Mouse (Mus musculus) midbrain, embryonic 13.5 days (tissue): Measurements from ENCODE around the gene Clk2. TPM values are rescaled to one million over a fixed set of nuclear protein-coding genes. Genes with fewer than 3 reads are reported as not detected.
A peak's percentile ranks its signal among the peaks of the same experiment; 100 is the strongest.
"Not testable (repeated sequence)": the region's sequence is repeated elsewhere in the genome, so short reads cannot be mapped to it uniquely, and the experiment has no call there.

Experiments used
- ATAC-seq: fragments of 200-750 bp; cut with Nextera tagmentation; 2 replicates; pipeline ENCODE4 v1.8.0; 2017; ENCODE audit warnings: mild to moderate bottlenecking, moderate TSS enrichment, moderate library complexity
- H3K27ac ChIP-seq: fragments of 300-500 bp; sonication (generic); 2 replicates; pipeline ENCODE4 v1.5.1; 2015; ENCODE audit warnings: inconsistent platforms, mild to moderate bottlenecking, moderate library complexity
- H3K27me3 ChIP-seq: fragments of 300-500 bp; sonication (generic); 2 replicates; pipeline ENCODE4 v1.6.1; 2015; ENCODE audit warnings: mild to moderate bottlenecking, inconsistent platforms
- H3K36me3 ChIP-seq: fragments of 300-500 bp; sonication (generic); 2 replicates; pipeline ENCODE4 v1.6.1; 2015; ENCODE audit warnings: mild to moderate bottlenecking, inconsistent platforms
- H3K4me1 ChIP-seq: fragments of 300-500 bp; sonication (generic); replicated peaks from 2 replicates; pipeline ENCODE4 v1.6.1; 2015; ENCODE audit warnings: inconsistent platforms
- H3K4me2 ChIP-seq: fragments of 300-500 bp; sonication (generic); replicated peaks from 2 replicates; pipeline ENCODE4 v1.6.1; 2015; ENCODE audit warnings: moderate library complexity, mild to moderate bottlenecking, inconsistent platforms
- H3K4me3 ChIP-seq: fragments of 300-500 bp; sonication (generic); replicated peaks from 2 replicates; pipeline ENCODE4 v1.5.1; 2015; ENCODE audit warnings: mild to moderate bottlenecking, inconsistent platforms
- H3K9ac ChIP-seq: fragments of 300-500 bp; sonication (generic); replicated peaks from 2 replicates; pipeline ENCODE4 v1.6.1; 2015; ENCODE audit warnings: mild to moderate bottlenecking, inconsistent platforms
- H3K9me3 ChIP-seq: fragments of 300-500 bp; sonication (generic); 2 replicates; pipeline ENCODE4 v1.6.1; 2016; ENCODE audit warnings: mild to moderate bottlenecking, inconsistent platforms
- WGBS: fragments of 180-500 bp; shearing (Covaris S2); methylation state at CpG from one replicate; pipeline ENCODE4 v1.1.7; 2015; 5-methylcytosine and 5-hydroxymethylcytosine counted together
- polyA plus RNA-seq: library from polyadenylated mRNA; unstranded; fragments of >200 nt; fragmentation: Nextera tagmentation; extraction: Ambion mirVana; gene quantifications from 2 replicates; pipeline ENCODE4 v1.2.1, GENCODE M21; 2015

Clk2 gene
- polyA plus RNA-seq, 1 experiment from 2014 or later, result 32.9 TPM

DNA sequence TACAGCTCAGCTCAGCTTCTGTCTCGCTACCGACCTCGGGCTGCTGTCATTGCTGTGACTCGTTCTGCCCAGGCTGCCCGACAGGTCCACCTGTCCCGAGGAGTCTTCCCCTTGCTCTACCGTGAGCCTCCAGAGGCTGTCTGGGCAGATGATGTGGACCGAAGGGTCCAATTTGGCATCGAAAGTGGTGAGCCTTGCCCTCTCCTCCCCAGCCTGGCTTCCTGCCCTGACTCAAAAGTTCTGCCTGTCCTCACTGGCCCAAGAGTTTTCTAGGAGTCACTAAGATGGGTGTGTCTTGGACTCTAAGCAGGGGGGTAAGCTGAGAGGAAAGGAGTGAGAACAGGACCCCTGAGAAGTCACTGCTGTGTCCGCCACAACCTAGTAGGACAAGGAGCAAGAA, 19.8 kb upstream of the Clk2 start:
- WGBS, result 87% methylated on average over 10 of the region's 10 CpGs
- Histone ChIP-seq H3K9ac (no peak overlapping the region), H3K27me3 (peaks cover 28% of the 10 kb centered on the region; the same call in 1 of the 2 replicates), H3K4me2 (no peak overlapping the region), H3K9me3 (no peaks in the 10 kb centered on the region), H3K4me1 (peaks cover 20% of the 10 kb centered on the region), H3K27ac (no peak overlapping the region), H3K36me3 (peaks cover 12% of the 10 kb centered on the region; the same call in 1 of the 2 replicates), H3K4me3 (no peak overlapping the region)
- no peak for ATAC-seq

DNA sequence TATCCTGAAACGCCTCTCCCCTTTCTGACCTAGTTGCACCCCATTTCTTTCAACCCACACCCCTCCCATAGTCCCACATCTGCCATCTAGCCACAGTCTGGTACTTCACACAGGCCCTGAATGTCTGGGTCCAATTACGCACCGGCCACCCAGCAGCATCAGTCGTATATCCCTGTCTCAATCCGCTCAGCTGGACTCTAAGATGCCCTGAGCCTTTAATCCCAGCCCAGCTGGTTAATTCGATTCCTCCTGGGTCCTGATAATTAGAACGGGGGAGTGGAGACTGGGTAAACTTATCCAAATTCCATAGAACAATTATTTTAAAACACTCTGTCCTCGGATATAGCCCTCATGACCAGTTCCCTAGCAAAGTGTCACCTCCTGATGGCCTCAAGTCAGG, 19.0 kb upstream of the Clk2 start:
- peaks cover 33% of the 10 kb centered on the region; the same call in 1 of the 2 replicates for H3K27me3 ChIP-seq
- peaks cover 20% of the 10 kb centered on the region for H3K4me1 ChIP-seq
- H3K4me3 ChIP-seq, result no peak overlapping the region
- H3K4me2 ChIP-seq, result no peak overlapping the region
- peaks cover 19% of the 10 kb centered on the region for H3K36me3 ChIP-seq
- H3K27ac ChIP-seq, result no peak overlapping the region
- WGBS, result 24% methylated on average over 8 of the region's 8 CpGs
- H3K9me3 ChIP-seq, result no peaks in the 10 kb centered on the region
- no peak overlapping the region for H3K9ac ChIP-seq
- ATAC-seq, result no peak

DNA sequence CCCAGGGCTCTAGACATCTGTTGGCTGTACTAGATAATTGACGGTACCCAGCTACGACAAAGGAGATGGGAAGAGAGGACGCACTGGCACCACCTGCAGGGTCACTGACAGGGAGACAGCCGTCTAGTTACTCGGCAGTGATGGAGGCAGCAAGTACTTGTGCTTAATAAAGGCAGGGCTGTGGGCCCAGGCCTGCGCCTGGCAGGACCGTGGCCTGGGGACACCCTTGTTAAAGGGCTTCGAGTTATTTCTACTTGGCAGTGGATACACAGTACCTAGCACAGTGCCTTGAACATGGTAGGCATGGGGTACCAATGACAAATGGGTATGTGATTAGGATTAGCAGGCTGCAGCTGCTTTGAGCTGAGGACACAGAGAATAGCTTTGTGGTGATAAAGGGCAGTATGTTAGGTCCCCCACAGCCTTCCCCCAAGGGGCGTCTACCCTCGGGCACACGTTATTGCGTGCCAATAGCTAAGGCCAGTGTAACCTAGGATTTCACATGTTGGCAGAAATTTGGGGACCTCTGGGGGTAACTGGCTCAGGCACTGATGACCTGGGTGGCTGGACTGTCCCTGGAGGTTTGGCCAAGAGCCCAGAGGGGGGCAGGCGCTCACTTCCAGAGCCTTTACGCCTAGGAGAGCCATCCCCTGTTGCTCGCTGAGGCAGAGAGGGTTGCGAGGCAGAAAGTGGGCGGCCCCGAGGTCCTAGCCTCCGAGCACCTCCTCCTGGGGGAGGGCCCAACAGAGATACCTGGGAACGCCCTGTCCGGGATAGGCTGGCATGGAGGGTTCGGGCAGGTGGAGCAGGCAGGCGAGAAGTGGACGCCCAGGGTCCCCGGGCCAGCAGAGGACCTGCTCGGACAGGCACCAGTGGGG, 17.3 kb upstream of the Clk2 start:
- Histone ChIP-seq H3K27me3 (peaks cover 36% of the 10 kb centered on the region; the same call in 1 of the 2 replicates), H3K36me3 (peaks cover 31% of the 10 kb centered on the region), H3K27ac (no peak overlapping the region), H3K9me3 (no peaks in the 10 kb centered on the region), H3K4me1 (peaks cover 20% of the 10 kb centered on the region), H3K9ac (no peak overlapping the region), H3K4me2 (0 out of 2 replicates have a peak overlapping the region, but pooled peaks have one; percentile 3), H3K4me3 (no peak overlapping the region)
- 24% methylated on average over 26 of the region's 26 CpGs for WGBS
- ATAC-seq, result peak; percentile 53; the same call in 1 of the 2 replicates

DNA sequence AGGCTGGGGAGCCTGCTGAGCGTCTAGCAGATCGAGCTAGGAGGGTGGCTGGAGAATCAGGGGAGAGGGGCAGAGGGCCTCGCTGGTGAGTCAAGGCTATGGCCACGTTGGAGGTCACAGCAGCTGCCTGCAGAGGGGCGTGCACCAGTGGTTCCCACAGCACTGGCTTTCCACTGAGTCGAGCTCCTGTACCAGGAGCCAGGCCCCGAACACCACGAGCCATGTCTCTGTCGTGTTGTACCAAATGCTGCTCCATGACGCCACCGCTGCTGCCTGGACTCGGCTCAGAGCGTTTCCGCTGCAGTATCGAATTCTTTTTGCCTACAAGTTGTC, 16.6 kb upstream of the Clk2 start:
- Histone ChIP-seq H3K9ac (no peak overlapping the region), H3K27me3 (peaks cover 31% of the 10 kb centered on the region; the same call in 1 of the 2 replicates), H3K36me3 (peaks cover 37% of the 10 kb centered on the region), H3K4me3 (no peak overlapping the region), H3K4me1 (peaks cover 20% of the 10 kb centered on the region), H3K27ac (no peak overlapping the region), H3K9me3 (no peaks in the 10 kb centered on the region), H3K4me2 (0 out of 2 replicates have a peak overlapping the region, but pooled peaks have one; percentile 3)
- 8% methylated on average over 15 of the region's 15 CpGs for WGBS
- no peak for ATAC-seq

DNA sequence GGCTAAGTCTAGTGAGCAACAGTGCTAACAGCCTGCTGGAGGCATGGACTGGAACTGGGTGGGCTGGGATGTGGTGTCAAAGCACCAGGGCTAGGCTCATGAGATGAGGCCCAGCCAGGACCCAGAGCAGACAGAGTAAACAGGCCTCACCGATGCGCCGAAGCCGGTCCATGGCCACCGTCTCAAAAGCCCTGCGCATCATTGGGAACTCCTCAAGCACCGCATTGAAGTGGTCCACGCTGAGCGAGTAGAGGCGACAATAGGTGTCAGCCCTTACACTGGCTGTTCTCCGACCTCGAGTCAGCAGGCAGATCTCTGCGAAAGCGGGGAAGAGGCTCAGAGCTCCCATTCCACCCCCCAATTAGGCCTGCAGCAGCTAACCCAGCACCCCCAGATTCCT, 16.0 kb upstream of the Clk2 start:
- Histone ChIP-seq H3K27me3 (peaks cover 31% of the 10 kb centered on the region; the same call in 1 of the 2 replicates), H3K4me3 (no peak overlapping the region), H3K27ac (no peak overlapping the region), H3K9me3 (no peaks in the 10 kb centered on the region), H3K36me3 (peaks cover 37% of the 10 kb centered on the region), H3K4me2 (no peak overlapping the region), H3K9ac (0 out of 2 replicates have a peak overlapping the region, but pooled peaks have one; percentile 36), H3K4me1 (peaks cover 20% of the 10 kb centered on the region)
- 65% methylated on average over 14 of the region's 14 CpGs for WGBS
- no peak for ATAC-seq

DNA sequence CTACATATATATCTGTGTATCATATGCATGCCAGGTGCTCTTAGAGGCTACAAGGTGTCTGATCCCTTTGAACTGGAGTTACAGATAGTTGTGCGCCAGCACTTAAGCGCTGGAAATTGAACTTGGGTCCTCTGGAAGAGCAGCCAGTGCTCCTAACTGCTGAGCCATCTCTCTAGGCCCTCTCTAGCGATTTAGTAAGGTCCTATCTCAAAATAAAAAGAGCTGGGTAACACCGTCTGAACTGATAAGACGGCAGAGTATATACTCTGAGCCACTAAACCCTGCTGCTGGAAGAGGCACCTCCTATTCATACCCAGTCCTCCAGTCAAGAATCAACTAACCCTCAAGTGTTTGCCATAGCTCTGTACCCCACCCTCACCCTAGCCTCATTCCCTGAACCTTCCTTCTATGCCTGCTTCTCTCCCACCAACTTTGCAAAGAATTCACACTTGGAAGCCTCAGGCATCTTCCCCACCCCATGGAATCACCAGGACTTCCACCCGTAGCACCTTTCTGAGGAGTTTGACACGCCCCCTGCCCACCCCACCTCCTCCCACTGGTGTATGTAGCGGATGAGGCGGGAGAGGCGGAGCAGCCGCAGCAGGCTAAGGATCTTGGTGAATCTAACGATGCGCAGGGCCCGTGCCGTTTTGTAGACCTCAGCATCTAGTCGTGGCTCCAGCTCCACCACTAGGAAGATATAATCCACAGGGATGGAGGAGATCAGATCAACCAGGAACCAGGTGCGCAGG, 12.3 kb upstream of the Clk2 start:
- peaks cover 37% of the 10 kb centered on the region for H3K36me3 ChIP-seq
- H3K4me3 ChIP-seq, result no peak overlapping the region
- 64% methylated on average over 17 of the region's 17 CpGs for WGBS
- no peak overlapping the region for H3K27ac ChIP-seq
- ATAC-seq, result no peak
- H3K4me1 ChIP-seq, result peaks cover 6% of the 10 kb centered on the region
- no peak overlapping the region for H3K9ac ChIP-seq
- no peaks in the 10 kb centered on the region for H3K9me3 ChIP-seq
- peaks cover 22% of the 10 kb centered on the region; the same call in 1 of the 2 replicates for H3K27me3 ChIP-seq
- no peak overlapping the region for H3K4me2 ChIP-seq

DNA sequence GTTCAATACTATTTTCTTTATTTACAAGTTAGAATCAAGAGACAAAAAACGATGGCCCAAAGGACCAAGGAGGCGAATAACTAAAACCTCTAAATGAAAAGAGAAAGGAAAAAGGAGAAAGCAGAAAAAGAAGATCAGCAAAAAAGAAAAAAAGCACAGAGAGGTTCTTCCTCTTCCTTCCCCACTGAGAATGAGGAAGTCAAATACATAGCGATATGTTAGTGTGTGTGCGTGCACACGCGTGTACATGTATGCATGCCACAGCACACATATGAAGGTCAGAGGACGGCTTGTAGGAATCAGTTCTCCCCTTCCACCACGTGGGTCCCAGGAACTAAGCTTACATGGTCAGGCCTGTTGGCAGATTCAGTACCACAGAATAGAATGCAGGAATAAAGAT, 7.6 kb upstream of the Clk2 start:
- 90% methylated on average over 8 of the region's 8 CpGs for WGBS
- no peak for ATAC-seq
- Histone ChIP-seq H3K36me3 (peaks cover 8% of the 10 kb centered on the region), H3K9me3 (no peaks in the 10 kb centered on the region), H3K9ac (no peak overlapping the region), H3K27me3 (0 out of 2 replicates have a peak, but pooled peaks cover 4% of the 10 kb centered on the region), H3K4me3 (no peak overlapping the region), H3K4me2 (no peak overlapping the region), H3K4me1 (peaks cover 24% of the 10 kb centered on the region), H3K27ac (no peak overlapping the region)

DNA sequence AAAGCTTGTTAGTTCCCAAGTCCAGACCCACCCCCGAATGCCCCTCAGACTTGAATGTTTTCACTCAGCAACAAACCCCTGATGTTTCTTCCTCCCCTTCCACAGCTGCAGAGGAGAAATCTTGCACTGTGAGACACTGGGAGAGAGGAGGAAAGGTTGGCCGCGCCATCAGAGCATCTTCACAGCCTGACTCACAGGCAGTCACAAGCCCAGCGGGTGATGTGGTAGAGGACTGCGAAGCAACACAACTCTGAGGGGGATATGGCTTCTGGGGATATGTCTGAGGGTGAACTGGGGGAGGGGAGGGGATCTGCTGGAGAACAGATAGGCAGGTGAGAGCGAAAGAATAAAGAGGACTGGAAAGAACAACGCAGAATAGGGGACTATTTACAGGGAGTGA, 5.9 kb upstream of the Clk2 start:
- peak overlapping the region; percentile 90 for H3K9ac ChIP-seq
- WGBS, result 21% methylated on average over 7 of the region's 7 CpGs
- ATAC-seq, result no peak
- no peaks in the 10 kb centered on the region for H3K36me3 ChIP-seq
- H3K9me3 ChIP-seq, result no peaks in the 10 kb centered on the region
- H3K4me1 ChIP-seq, result peaks cover 25% of the 10 kb centered on the region
- H3K4me3 ChIP-seq, result peak overlapping the region; percentile 88
- 0 out of 2 replicates have a peak, but pooled peaks cover 4% of the 10 kb centered on the region for H3K27me3 ChIP-seq
- H3K27ac ChIP-seq, result peak overlapping the region; percentile 44
- H3K4me2 ChIP-seq, result peak overlapping the region; percentile 92

DNA sequence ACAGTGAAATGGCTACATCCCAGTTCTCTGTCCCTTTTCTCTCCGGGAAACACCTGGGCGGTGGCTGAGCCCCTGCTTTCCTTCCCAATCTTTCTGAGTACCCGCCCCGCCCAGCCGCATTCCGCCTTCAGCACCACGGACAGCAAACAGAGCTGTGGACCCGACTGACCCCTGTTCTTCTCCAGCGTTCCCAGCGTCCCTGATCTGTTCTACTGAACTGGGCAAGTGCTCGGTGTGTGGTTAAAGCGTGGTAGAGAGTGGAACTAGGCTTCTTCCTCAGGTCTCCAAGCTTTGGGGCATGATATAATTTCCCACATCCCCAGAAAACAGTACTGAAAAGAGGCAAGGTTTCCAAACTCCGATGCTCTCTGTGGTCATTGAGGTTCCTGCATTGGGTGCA, 5.4 kb upstream of the Clk2 start:
- Histone ChIP-seq H3K4me2 (peak overlapping the region; percentile 92), H3K27me3 (0 out of 2 replicates have a peak, but pooled peaks cover 4% of the 10 kb centered on the region), H3K9ac (peak overlapping the region; percentile 90), H3K36me3 (no peaks in the 10 kb centered on the region), H3K4me3 (peak overlapping the region; percentile 88), H3K27ac (peak overlapping the region; percentile 56; the same call in 1 of the 2 replicates), H3K4me1 (peaks cover 30% of the 10 kb centered on the region), H3K9me3 (no peaks in the 10 kb centered on the region)
- WGBS, result 2% methylated on average over 13 of the region's 13 CpGs
- ATAC-seq, result peak; percentile 25

DNA sequence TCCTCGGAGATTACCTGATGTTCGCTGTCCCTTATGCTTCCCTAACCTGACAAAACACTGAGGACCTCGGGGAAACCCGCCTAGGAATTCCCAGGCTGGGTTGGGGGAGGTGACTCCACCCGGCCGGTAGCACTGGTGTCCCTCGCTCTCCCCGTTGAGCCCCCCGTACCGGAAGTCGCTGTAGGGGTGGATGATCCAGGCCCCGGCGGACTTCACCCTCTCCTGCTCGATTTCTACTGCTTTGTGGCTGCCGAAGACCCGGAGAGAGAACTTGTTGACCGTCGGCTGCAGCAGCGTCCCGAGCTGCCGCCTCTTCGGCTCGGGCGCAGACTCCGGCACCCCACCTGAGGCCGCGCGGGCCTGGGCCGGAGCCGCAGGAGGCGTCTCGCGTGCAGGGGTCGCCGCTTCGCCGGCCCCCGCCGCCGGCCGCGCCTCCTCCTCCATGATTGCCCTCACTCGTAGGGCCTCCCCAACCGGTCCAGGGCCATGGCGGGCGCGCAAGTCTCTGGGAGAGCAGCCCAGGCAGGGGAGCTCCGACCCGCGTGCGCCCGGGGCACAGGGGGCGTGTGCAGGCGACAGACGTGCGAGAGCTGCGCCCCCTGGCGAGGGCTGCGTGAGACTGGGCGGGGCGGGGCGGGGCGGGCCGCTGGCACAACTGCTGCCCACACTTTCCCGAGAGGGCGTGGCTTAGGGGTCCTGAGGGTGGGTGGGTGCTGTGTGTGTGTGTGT, 4.8 kb upstream of the Clk2 start, which contains the start of gene Hcn3:
Gene Hcn3 (minus strand): TSS at position 581 of the 729 bp plus-strand sequence.
- 0 out of 2 replicates have a peak, but pooled peaks cover 4% of the 10 kb centered on the region for H3K27me3 ChIP-seq
- H3K9me3 ChIP-seq, result no peaks in the 10 kb centered on the region
- peak within 1 kb of the TSS; percentile 56 for H3K27ac ChIP-seq
- peak within 1 kb of the TSS; percentile 88 for H3K4me3 ChIP-seq
- H3K4me2 ChIP-seq, result peak within 1 kb of the TSS; percentile 92
- under 1% methylated on average over 47 of the region's 66 CpGs for WGBS
- peaks cover 32% of the 10 kb centered on the region for H3K4me1 ChIP-seq
- peak; percentile 86 for ATAC-seq
- H3K9ac ChIP-seq, result peak within 1 kb of the TSS; percentile 90
- H3K36me3 ChIP-seq, result no peaks in the 10 kb centered on the region

DNA sequence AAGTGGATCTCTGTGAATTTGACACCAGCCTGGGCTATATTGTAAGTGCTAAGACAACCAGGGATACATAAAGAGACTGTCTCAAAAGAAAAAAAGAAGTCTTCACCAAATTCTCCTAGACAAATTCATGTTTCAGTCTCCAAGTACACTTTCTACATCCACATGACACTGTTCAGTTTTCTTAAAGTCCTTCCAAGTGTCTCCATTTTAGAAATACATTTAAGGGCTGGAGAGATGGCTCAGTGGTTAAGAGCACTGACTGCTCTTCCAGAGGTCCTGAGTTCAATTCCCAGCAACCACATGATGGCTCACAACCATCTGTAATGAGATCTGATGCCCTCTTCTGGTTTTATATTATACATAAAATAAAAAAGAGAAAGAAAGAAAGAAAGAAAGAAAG, 3.4 kb upstream of the Clk2 start:
- not testable (repeated sequence) for H3K9ac ChIP-seq, H3K4me2 ChIP-seq, H3K27me3 ChIP-seq, H3K4me3 ChIP-seq, H3K36me3 ChIP-seq, H3K27ac ChIP-seq, ATAC-seq, H3K9me3 ChIP-seq
- H3K4me1 ChIP-seq, result peaks cover 43% of the 10 kb centered on the region
